Mouse (Mus musculus) hindbrain, embryonic 16.5 days (tissue): ENCODE measurements around the gene Tarm1. TPM values are rescaled to one million over a fixed set of nuclear protein-coding genes. Genes with fewer than 3 reads are reported as not detected.

Experiments
- ATAC-seq: fragments of 200-750 bp; cut with Nextera tagmentation; 2 replicates; pipeline ENCODE4 v1.8.0; 2017; ENCODE audit warnings: moderate TSS enrichment, moderate library complexity
- H3K27ac ChIP-seq: fragments of 300-500 bp; sonication (generic); 2 replicates; pipeline ENCODE4 v1.5.1; 2014; ENCODE audit warnings: low read depth, mild to moderate bottlenecking, control low read depth, low read length, moderate library complexity
- H3K27me3 ChIP-seq: fragments of 300-500 bp; sonication (generic); replicated peaks from 2 replicates; pipeline ENCODE4 v1.6.1; 2014; ENCODE audit warnings: low read length; ENCODE audit not compliant: control insufficient read depth, insufficient read depth
- H3K36me3 ChIP-seq: fragments of 300-500 bp; sonication (generic); 2 replicates; pipeline ENCODE4 v1.6.1; 2014; ENCODE audit warnings: mild to moderate bottlenecking, low read length, moderate library complexity, mixed read lengths; ENCODE audit not compliant: control insufficient read depth, insufficient read depth
- H3K4me1 ChIP-seq: fragments of 300-500 bp; sonication (generic); 2 replicates; pipeline ENCODE4 v1.6.1; 2014; ENCODE audit warnings: low read depth, low read length; ENCODE audit not compliant: control insufficient read depth, insufficient read depth
- H3K4me2 ChIP-seq: fragments of 300-500 bp; sonication (generic); 2 replicates; pipeline ENCODE4 v1.6.1; 2014; ENCODE audit warnings: mild to moderate bottlenecking, low read length, control low read depth, moderate library complexity
- H3K4me3 ChIP-seq: fragments of 300-500 bp; sonication (generic); 2 replicates; pipeline ENCODE4 v1.5.1; 2014; ENCODE audit warnings: mild to moderate bottlenecking, low read length, control low read depth, moderate library complexity
- H3K9ac ChIP-seq: fragments of 300-500 bp; sonication (generic); 2 replicates; pipeline ENCODE4 v1.6.1; 2014; ENCODE audit warnings: low read depth, mild to moderate bottlenecking, control low read depth, low read length, moderate library complexity
- H3K9me3 ChIP-seq: fragments of 300-500 bp; sonication (generic); 2 replicates; pipeline ENCODE4 v1.6.1; 2014; ENCODE audit warnings: mild to moderate bottlenecking, low read length, moderate library complexity; ENCODE audit not compliant: control insufficient read depth
- WGBS: fragments of 180-500 bp; shearing (Covaris S2); extraction: QIAGEN DNeasy Blood & Tissue Kit; methylation state at CpG from one replicate; pipeline ENCODE4 v1.1.7; 2014; 5-methylcytosine and 5-hydroxymethylcytosine counted together
- polyA plus RNA-seq: library from polyadenylated mRNA; unstranded; fragments of >200 nt; fragmentation: Nextera tagmentation; extraction: Ambion mirVana; gene quantifications from 2 replicates; pipeline ENCODE4 v1.2.1, GENCODE M21; 2015

Gene Tarm1
- polyA plus RNA-seq, 1 experiment from 2014 or later = not detected

- Histone ChIP-seq H3K4me1 (no peaks in the 10 kb centered on the region), H3K9me3 (no peaks in the 10 kb centered on the region), H3K27ac (no peak overlapping the region), H3K4me2 (no peak overlapping the region), H3K36me3 (no peaks in the 10 kb centered on the region), H3K9ac (no peak overlapping the region), H3K4me3 (no peak overlapping the region), H3K27me3 (no peaks in the 10 kb centered on the region)
- WGBS = 80% methylated on average over 3 of the region's 3 CpGs
- ATAC-seq = no peak
These were observed 55.8 kb downstream of the Tarm1 start for GRCm38 (mm10) chr7:3446584-3446983.

GRCm38 (mm10) chr7:3444678-3445077 is 57.7 kb downstream of the Tarm1 start:
- Histone ChIP-seq H3K4me3 (no peak overlapping the region), H3K9ac (no peak overlapping the region), H3K9me3 (no peaks in the 10 kb centered on the region), H3K27ac (no peak overlapping the region), H3K36me3 (no peaks in the 10 kb centered on the region), H3K27me3 (no peaks in the 10 kb centered on the region), H3K4me1 (0 out of 2 replicates have a peak, but pooled peaks cover 3% of the 10 kb centered on the region), H3K4me2 (no peak overlapping the region)
- 90% methylated on average over 3 of the region's 3 CpGs for WGBS
- no peak for ATAC-seq

GRCm38 (mm10) chr7:3442476-3443062 is 59.9 kb downstream of the Tarm1 start:
- no peak for ATAC-seq

GRCm38 (mm10) chr7:3440526-3440925 is 61.9 kb downstream of the Tarm1 start:
- Histone ChIP-seq H3K4me2 (no peak overlapping the region), H3K27ac (no peak overlapping the region), H3K9ac (no peak overlapping the region), H3K4me3 (no peak overlapping the region), H3K4me1 (peaks cover 5% of the 10 kb centered on the region; the same call in 1 of the 2 replicates), H3K27me3 (no peaks in the 10 kb centered on the region), H3K36me3 (no peaks in the 10 kb centered on the region), H3K9me3 (no peaks in the 10 kb centered on the region)
- peak; percentile 80 for ATAC-seq
- 49% methylated on average over 8 of the region's 8 CpGs for WGBS

More at GRCm38 (mm10) chr7:3442476-3443062, 59.9 kb downstream of the Tarm1 start:
- no peak overlapping the region for H3K4me3 ChIP-seq
- H3K9ac ChIP-seq = no peak overlapping the region
- peaks cover 5% of the 10 kb centered on the region; the same call in 1 of the 2 replicates for H3K4me1 ChIP-seq
- H3K9me3 ChIP-seq = no peaks in the 10 kb centered on the region
- no peak overlapping the region for H3K27ac ChIP-seq
- H3K27me3 ChIP-seq = no peaks in the 10 kb centered on the region
- no peak overlapping the region for H3K4me2 ChIP-seq
- WGBS = 83% methylated on average over 10 of the region's 10 CpGs
- H3K36me3 ChIP-seq = no peaks in the 10 kb centered on the region

GRCm38 (mm10) chr7:3439984-3440383 is 62.4 kb downstream of the Tarm1 start:
- Histone ChIP-seq H3K27ac (no peak overlapping the region), H3K4me2 (no peak overlapping the region), H3K4me1 (peaks cover 5% of the 10 kb centered on the region; the same call in 1 of the 2 replicates), H3K27me3 (no peaks in the 10 kb centered on the region), H3K36me3 (no peaks in the 10 kb centered on the region), H3K9me3 (no peaks in the 10 kb centered on the region), H3K4me3 (no peak overlapping the region), H3K9ac (no peak overlapping the region)
- 90% methylated on average over 10 of the region's 11 CpGs for WGBS
- no peak for ATAC-seq

GRCm38 (mm10) chr7:3437941-3438340 is 64.5 kb downstream of the Tarm1 start:
- peaks cover 5% of the 10 kb centered on the region; the same call in 1 of the 2 replicates for H3K4me1 ChIP-seq
- ATAC-seq = no peak
- no peak overlapping the region for H3K27ac ChIP-seq
- 48% methylated on average over 5 of the region's 5 CpGs for WGBS
- H3K4me3 ChIP-seq = no peak overlapping the region
- no peaks in the 10 kb centered on the region for H3K36me3 ChIP-seq
- H3K4me2 ChIP-seq = no peak overlapping the region
- no peaks in the 10 kb centered on the region for H3K9me3 ChIP-seq
- no peak overlapping the region for H3K9ac ChIP-seq
- H3K27me3 ChIP-seq = no peaks in the 10 kb centered on the region

Other genes with a start within 250 kb of the Tarm1 start
- 36.9 and 51.0 TPM in 2 replicates for gene Myadm, start 213.5 kb downstream of the Tarm1 start, polyA plus RNA-seq
- gene Prkcg, start 213.4 kb downstream of the Tarm1 start, polyA plus RNA-seq = 2.0 and 2.3 TPM in 2 replicates
- gene Cacng7, start 169.7 kb downstream of the Tarm1 start, polyA plus RNA-seq = 2.6 and 2.9 TPM in 2 replicates
- 8.6 and 13.7 TPM in 2 replicates for gene Cacng8, start 111.9 kb downstream of the Tarm1 start, polyA plus RNA-seq
- gene Cacng6, start 78.4 kb downstream of the Tarm1 start, polyA plus RNA-seq = 0.62 TPM in 1 of 2 replicates, not detected in the other
- gene Oscar, start 113.5 kb upstream of the Tarm1 start, polyA plus RNA-seq = 0.64 and 0.73 TPM in 2 replicates
- gene Ndufa3, start 114.7 kb upstream of the Tarm1 start, polyA plus RNA-seq = 461 and 526 TPM in 2 replicates
- 36.3 and 39.6 TPM in 2 replicates for gene Tfpt, start 127.3 kb upstream of the Tarm1 start, polyA plus RNA-seq
- 84.2 and 88.8 TPM in 2 replicates for gene Prpf31, start 127.4 kb upstream of the Tarm1 start, polyA plus RNA-seq
- 30.0 and 43.1 TPM in 2 replicates for gene Cnot3, start 142.6 kb upstream of the Tarm1 start, polyA plus RNA-seq
- 13.2 and 13.4 TPM in 2 replicates for gene Leng1, start 163.2 kb upstream of the Tarm1 start, polyA plus RNA-seq
- 3.8 and 4.6 TPM in 2 replicates for gene Tmc4, start 174.9 kb upstream of the Tarm1 start, polyA plus RNA-seq
- 282 and 308 TPM in 2 replicates for gene Tsen34, start 190.2 kb upstream of the Tarm1 start, polyA plus RNA-seq
- gene Mboat7, start 190.9 kb upstream of the Tarm1 start, polyA plus RNA-seq = 124 and 127 TPM in 2 replicates
- 675 and 689 TPM in 2 replicates for gene Rps9, start 201.4 kb upstream of the Tarm1 start, polyA plus RNA-seq
- gene Pirb, start 217.8 kb upstream of the Tarm1 start, polyA plus RNA-seq = 0.21 and 0.50 TPM in 2 replicates